Mouse (Mus musculus): ENCODE measurements around the gene Cdk2ap2.

DNA sequence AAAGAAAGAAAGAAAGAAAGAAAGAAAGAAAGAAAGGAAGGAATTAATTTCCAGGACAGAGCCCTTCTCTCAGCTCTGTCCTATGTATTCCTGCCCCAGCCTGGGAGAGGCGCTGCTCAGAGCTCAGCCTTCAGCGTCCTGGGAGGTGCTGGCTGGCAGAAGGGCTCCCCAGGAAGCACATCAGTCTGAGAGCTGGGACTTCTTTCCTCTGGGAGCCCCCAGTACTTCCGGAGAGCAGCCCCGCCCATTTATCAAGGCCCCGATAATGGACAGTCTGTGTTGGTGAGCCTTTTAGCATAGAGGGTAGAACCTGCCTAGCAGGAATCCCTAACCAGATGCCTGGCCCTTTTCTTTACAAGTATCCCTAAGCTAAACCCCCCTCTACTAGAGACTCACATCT, 8.8 kb upstream of the Cdk2ap2 start:
- no peak for TF ChIP-seq CTCF (IDR thresholded peaks at IDR 0.05; ENCODE audit: borderline replicate concordance, insufficient read depth, low read length)
- no peak for TF ChIP-seq POLR2A (IDR thresholded peaks at IDR 0.05; ENCODE audit: low read depth, low read length)

Measured in embryonic fibroblast, embryonic 13.5 days (primary cell).